Mouse (Mus musculus): ENCODE data around the gene Dusp13. TPM values are rescaled to one million over a fixed set of nuclear protein-coding genes. Genes with fewer than 3 reads are reported as not detected.

The Dusp13 gene
- polyA plus RNA-seq (2016; fragmentation: Nextera tagmentation; extraction: Ambion mirVana) = not detected in 2 replicates

GRCm38 (mm10) chr14:21750881-21751542 is at the start of gene Dusp13:
Gene Dusp13 (minus strand): TSS chr14:21751181.
- Histone ChIP-seq H3K36me3 (no peaks in the 10 kb centered on the region), H3K9me3 (replicated peaks) (no peaks in the 10 kb centered on the region), H3K4me1 (peaks cover 20% of the 10 kb centered on the region), H3K27ac (replicated peaks) (peak within 1 kb of the TSS; percentile 92), H3K4me3 (peak within 1 kb of the TSS; percentile 98), H3K27me3 (ENCODE audit: low read depth, poor library complexity, severe bottlenecking) (no peaks in the 10 kb centered on the region)
- WGBS = under 1% methylated on average over 26 of the region's 26 CpGs
- peak; percentile 68 for DNase-seq (ENCODE audit: low spot score)

GRCm38 (mm10) chr14:21800641-21801040 is 49.7 kb upstream of the Dusp13 start:
- 91% methylated on average over 4 of the region's 4 CpGs for WGBS
- Histone ChIP-seq H3K4me3 (no peak overlapping the region), H3K36me3 (peaks cover 15% of the 10 kb centered on the region; the same call in 1 of the 2 replicates), H3K4me1 (no peaks in the 10 kb centered on the region), H3K27me3 (ENCODE audit: low read depth, poor library complexity, severe bottlenecking) (no peaks in the 10 kb centered on the region), H3K9me3 (replicated peaks) (no peaks in the 10 kb centered on the region), H3K27ac (replicated peaks) (no peak overlapping the region)
- DNase-seq (ENCODE audit: low spot score) = no peak

- Histone ChIP-seq H3K27me3 (ENCODE audit: low read depth, poor library complexity, severe bottlenecking) (no peaks in the 10 kb centered on the region), H3K4me1 (peaks cover 8% of the 10 kb centered on the region)
Observed at GRCm38 (mm10) chr14:21792250-21792649, 41.3 kb upstream of the Dusp13 start.

GRCm38 (mm10) chr14:21791722-21792121 is 40.7 kb upstream of the Dusp13 start:
- Histone ChIP-seq H3K4me1 (peaks cover 10% of the 10 kb centered on the region), H3K27me3 (ENCODE audit: low read depth, poor library complexity, severe bottlenecking) (no peaks in the 10 kb centered on the region), H3K36me3 (peaks cover 55% of the 10 kb centered on the region), H3K4me3 (no peak overlapping the region), H3K9me3 (replicated peaks) (no peaks in the 10 kb centered on the region), H3K27ac (replicated peaks) (no peak overlapping the region)
- DNase-seq (ENCODE audit: low spot score) = no peak
- 91% methylated on average over 4 of the region's 4 CpGs for WGBS

More at GRCm38 (mm10) chr14:21792250-21792649, 41.3 kb upstream of the Dusp13 start:
- no peak for DNase-seq (ENCODE audit: low spot score)
- H3K4me3 ChIP-seq = no peak overlapping the region
- H3K9me3 ChIP-seq (replicated peaks) = no peaks in the 10 kb centered on the region
- WGBS = 96% methylated on average over 6 of the region's 6 CpGs
- no peak overlapping the region for H3K27ac ChIP-seq (replicated peaks)
- peaks cover 55% of the 10 kb centered on the region for H3K36me3 ChIP-seq

- whole genome bisulfite sequencing = 94% methylated on average over 9 of the region's 9 CpGs
- peaks cover 55% of the 10 kb centered on the region for H3K36me3 ChIP-seq
- H3K4me1 ChIP-seq = peaks cover 15% of the 10 kb centered on the region
- H3K27me3 ChIP-seq (ENCODE audit: low read depth, poor library complexity, severe bottlenecking) = no peaks in the 10 kb centered on the region
- no peaks in the 10 kb centered on the region for H3K9me3 ChIP-seq (replicated peaks)
- H3K4me3 ChIP-seq = no peak overlapping the region
- H3K27ac ChIP-seq (replicated peaks) = no peak overlapping the region
- DNase-seq (ENCODE audit: low spot score) = no peak
Observed at GRCm38 (mm10) chr14:21790585-21791251, 39.7 kb upstream of the Dusp13 start.

GRCm38 (mm10) chr14:21788121-21788520 is 37.1 kb upstream of the Dusp13 start:
- no peak for DNase-seq (ENCODE audit: low spot score)
- 92% methylated on average over 5 of the region's 5 CpGs for WGBS
- Histone ChIP-seq H3K36me3 (peaks cover 61% of the 10 kb centered on the region), H3K9me3 (replicated peaks) (no peaks in the 10 kb centered on the region), H3K27ac (replicated peaks) (no peak overlapping the region), H3K4me1 (peaks cover 6% of the 10 kb centered on the region; the same call in 1 of the 2 replicates), H3K4me3 (no peak overlapping the region), H3K27me3 (ENCODE audit: low read depth, poor library complexity, severe bottlenecking) (no peaks in the 10 kb centered on the region)

- H3K27me3 ChIP-seq (ENCODE audit: low read depth, poor library complexity, severe bottlenecking) = no peaks in the 10 kb centered on the region
- H3K4me1 ChIP-seq = peaks cover 6% of the 10 kb centered on the region; the same call in 1 of the 2 replicates
- H3K4me3 ChIP-seq = no peak overlapping the region
- H3K9me3 ChIP-seq (replicated peaks) = no peaks in the 10 kb centered on the region
- 81% methylated on average over 3 of the region's 3 CpGs for whole genome bisulfite sequencing
- peaks cover 56% of the 10 kb centered on the region for H3K36me3 ChIP-seq
- no peak for DNase-seq (ENCODE audit: low spot score)
- no peak overlapping the region for H3K27ac ChIP-seq (replicated peaks)
Observed at GRCm38 (mm10) chr14:21787374-21787773, 36.4 kb upstream of the Dusp13 start.

- Histone ChIP-seq H3K4me1 (peaks cover 6% of the 10 kb centered on the region; the same call in 1 of the 2 replicates), H3K9me3 (replicated peaks) (no peaks in the 10 kb centered on the region), H3K4me3 (no peak overlapping the region), H3K36me3 (peaks cover 56% of the 10 kb centered on the region), H3K27ac (replicated peaks) (no peak overlapping the region), H3K27me3 (ENCODE audit: low read depth, poor library complexity, severe bottlenecking) (no peaks in the 10 kb centered on the region)
- DNase-seq (ENCODE audit: low spot score) = no peak
- 78% methylated on average over 4 of the region's 4 CpGs for WGBS
Observed at GRCm38 (mm10) chr14:21786500-21786899, 35.5 kb upstream of the Dusp13 start.

GRCm38 (mm10) chr14:21776201-21776600 is 25.2 kb upstream of the Dusp13 start:
- H3K4me3 ChIP-seq = no peak overlapping the region
- H3K27ac ChIP-seq (replicated peaks) = no peak overlapping the region
- peaks cover 54% of the 10 kb centered on the region for H3K36me3 ChIP-seq
- H3K4me1 ChIP-seq = peaks cover 5% of the 10 kb centered on the region; the same call in 1 of the 2 replicates
- no peaks in the 10 kb centered on the region for H3K27me3 ChIP-seq (ENCODE audit: low read depth, poor library complexity, severe bottlenecking)
- 93% methylated on average over 4 of the region's 4 CpGs for WGBS
- DNase-seq (ENCODE audit: low spot score) = no peak
- H3K9me3 ChIP-seq (replicated peaks) = no peaks in the 10 kb centered on the region

- H3K4me1 ChIP-seq = peaks cover 15% of the 10 kb centered on the region
- no peaks in the 10 kb centered on the region for H3K9me3 ChIP-seq (replicated peaks)
- DNase-seq (ENCODE audit: low spot score) = no peak
- H3K27ac ChIP-seq (replicated peaks) = no peak overlapping the region
- H3K4me3 ChIP-seq = no peak overlapping the region
- H3K36me3 ChIP-seq = peaks cover 37% of the 10 kb centered on the region
- H3K27me3 ChIP-seq (ENCODE audit: low read depth, poor library complexity, severe bottlenecking) = no peaks in the 10 kb centered on the region
- 76% methylated on average over 2 of the region's 2 CpGs for whole genome bisulfite sequencing
Observed at GRCm38 (mm10) chr14:21773946-21774345, 23.0 kb upstream of the Dusp13 start.

- 87% methylated on average over 11 of the region's 11 CpGs for WGBS
- H3K36me3 ChIP-seq = peaks cover 26% of the 10 kb centered on the region
- no peak for DNase-seq (ENCODE audit: low spot score)
- no peak overlapping the region for H3K27ac ChIP-seq (replicated peaks)
- no peak overlapping the region for H3K4me3 ChIP-seq
- H3K27me3 ChIP-seq (ENCODE audit: low read depth, poor library complexity, severe bottlenecking) = no peaks in the 10 kb centered on the region
- H3K4me1 ChIP-seq = peaks cover 26% of the 10 kb centered on the region
- H3K9me3 ChIP-seq (replicated peaks) = no peaks in the 10 kb centered on the region
Observed at GRCm38 (mm10) chr14:21772506-21773281, 21.7 kb upstream of the Dusp13 start.

- no peak for DNase-seq (ENCODE audit: low spot score)
- H3K27me3 ChIP-seq (ENCODE audit: low read depth, poor library complexity, severe bottlenecking) = no peaks in the 10 kb centered on the region
- H3K9me3 ChIP-seq (replicated peaks) = no peaks in the 10 kb centered on the region
- H3K4me3 ChIP-seq = no peak overlapping the region
- H3K36me3 ChIP-seq = no peaks in the 10 kb centered on the region
- WGBS = 94% methylated on average over 6 of the region's 6 CpGs
- no peak overlapping the region for H3K27ac ChIP-seq (replicated peaks)
- peaks cover 26% of the 10 kb centered on the region for H3K4me1 ChIP-seq
Observed at GRCm38 (mm10) chr14:21766398-21766958, 15.5 kb upstream of the Dusp13 start.
